Mouse (Mus musculus): ENCODE measurements around the gene Arl11. TPM values are rescaled to one million over a fixed set of nuclear protein-coding genes. Genes with fewer than 3 reads are reported as not detected.

Arl11 gene
- polyA plus RNA-seq, 1 experiment = 0.74 TPM

DNA sequence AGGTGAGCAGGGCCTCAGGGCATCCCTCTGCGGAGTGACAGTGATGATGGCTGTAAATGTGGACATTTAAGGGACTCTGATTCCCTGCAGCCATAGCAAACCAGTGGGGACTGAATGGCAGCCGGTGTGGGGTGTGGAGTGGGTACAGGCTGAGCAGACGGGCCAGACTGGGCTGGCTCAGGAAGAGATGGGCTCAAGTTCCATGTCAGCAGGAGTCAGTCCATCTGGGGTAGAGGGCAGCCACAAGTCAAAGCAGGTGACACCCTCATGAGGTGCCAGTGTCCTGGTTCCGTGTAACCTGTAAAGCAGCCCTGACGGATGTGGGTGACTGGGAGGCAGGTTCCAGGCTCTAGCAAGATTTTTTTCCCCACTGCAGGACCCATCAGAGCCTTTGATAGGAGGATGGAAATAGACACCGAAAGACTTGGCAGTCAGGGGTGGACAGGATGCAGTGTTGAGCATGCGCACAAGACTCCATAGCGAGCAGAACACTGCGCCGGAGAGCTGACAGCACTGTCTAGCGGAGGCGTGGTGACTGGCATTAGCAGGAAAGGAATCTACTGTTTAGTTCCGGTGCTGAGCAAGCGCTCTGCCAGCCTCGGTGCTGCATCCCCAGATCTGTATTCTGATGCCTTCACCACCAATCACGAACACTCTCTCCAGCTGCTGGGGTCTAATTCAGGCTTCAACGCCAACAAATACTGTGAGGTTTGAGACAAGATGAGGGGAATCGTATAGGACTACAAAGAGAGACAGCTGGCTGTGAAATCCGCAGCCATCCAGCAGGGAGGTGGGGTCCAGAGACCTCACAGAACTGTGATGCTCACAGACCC lies 18.3 kb downstream of the Arl11 start:
- Histone ChIP-seq H3K4me3 (ENCODE audit: insufficient read depth, low read depth, low read length) (no peak overlapping the region), H3K36me3 (ENCODE audit: control insufficient read depth, insufficient read depth, low read length) (no peaks in the 10 kb centered on the region), H3K27ac (ENCODE audit: insufficient read depth, low read depth, low read length) (no peak overlapping the region), H3K4me1 (ENCODE audit: control insufficient read depth, insufficient read depth, low read length) (no peaks in the 10 kb centered on the region), H3K27me3 (replicated peaks; ENCODE audit: control insufficient read depth, insufficient read depth, low read length) (no peaks in the 10 kb centered on the region)
- peak; percentile 60 for DNase-seq
- no peak for TF ChIP-seq CTCF (conservative IDR thresholded peaks at IDR 0.05; ENCODE audit: insufficient read depth, insufficient read length, low read depth, low read length)
- no peak for TF ChIP-seq POLR2A (IDR thresholded peaks at IDR 0.05; ENCODE audit: low read depth, low read length)
- 19% methylated on average over 19 of the region's 19 CpGs for WGBS

DNA sequence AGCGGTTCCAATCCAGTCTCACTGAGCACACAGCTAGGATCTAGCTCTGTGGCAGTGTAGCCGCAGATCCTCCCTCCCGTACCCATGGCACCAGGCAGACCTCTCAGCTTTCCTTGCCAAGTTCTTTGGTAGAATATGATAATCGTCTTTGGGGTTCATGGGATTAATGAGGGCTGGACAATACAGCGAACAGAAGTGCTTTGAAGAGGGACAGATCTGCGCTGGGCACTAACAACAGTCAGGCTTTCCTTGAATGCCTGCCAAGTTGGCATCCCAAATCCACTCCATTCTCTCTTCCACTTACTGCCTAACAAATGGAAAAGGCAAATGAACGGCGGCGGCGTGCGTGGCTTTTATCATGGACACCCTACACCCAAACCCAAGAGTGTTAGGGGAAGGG lies 21.0 kb downstream of the Arl11 start:
- 87% methylated on average over 11 of the region's 11 CpGs for WGBS
- TF ChIP-seq CTCF (conservative IDR thresholded peaks at IDR 0.05; ENCODE audit: insufficient read depth, insufficient read length, low read depth, low read length) (no peak), POLR2A (IDR thresholded peaks at IDR 0.05; ENCODE audit: low read depth, low read length) (no peak)
- Histone ChIP-seq H3K4me1 (ENCODE audit: control insufficient read depth, insufficient read depth, low read length) (no peaks in the 10 kb centered on the region), H3K27me3 (replicated peaks; ENCODE audit: control insufficient read depth, insufficient read depth, low read length) (no peaks in the 10 kb centered on the region), H3K36me3 (ENCODE audit: control insufficient read depth, insufficient read depth, low read length) (no peaks in the 10 kb centered on the region), H3K4me3 (ENCODE audit: insufficient read depth, low read depth, low read length) (no peak overlapping the region), H3K27ac (ENCODE audit: insufficient read depth, low read depth, low read length) (no peak overlapping the region)
- no peak for DNase-seq

DNA sequence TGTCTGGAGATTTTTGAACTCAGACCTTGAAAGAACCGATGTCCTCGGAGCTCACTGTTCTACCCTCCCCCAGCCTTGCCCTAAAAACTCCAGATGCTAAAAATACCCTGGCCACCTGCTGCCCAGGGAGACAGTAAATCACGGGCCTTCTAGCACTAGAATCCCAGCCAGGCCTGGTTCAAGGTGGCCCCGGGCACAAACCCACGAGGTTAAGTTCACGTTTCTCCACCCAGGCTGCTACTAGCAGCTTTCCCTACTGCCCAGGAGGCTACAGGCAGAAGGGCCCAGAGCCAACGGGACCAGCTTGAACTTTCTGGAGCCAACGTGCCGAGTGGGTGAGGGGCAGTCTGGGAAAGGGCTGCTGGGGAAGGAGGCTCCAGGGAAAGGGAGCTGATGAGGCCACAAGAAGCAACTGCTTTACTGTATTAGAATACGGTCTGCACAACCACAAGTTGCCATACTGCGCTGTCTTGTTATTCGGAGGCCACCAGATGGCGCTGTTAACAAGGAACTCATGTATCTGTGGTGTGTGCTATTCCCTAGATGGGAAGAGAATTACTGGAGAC lies 21.5 kb downstream of the Arl11 start:
- 8% methylated on average over 13 of the region's 13 CpGs for WGBS
- DNase-seq = peak; percentile 80
- H3K4me1 ChIP-seq (ENCODE audit: control insufficient read depth, insufficient read depth, low read length) = no peaks in the 10 kb centered on the region

GRCm38 (mm10) chr14:61339381-61339780 lies 29.8 kb downstream of the Arl11 start:
- Histone ChIP-seq H3K27ac (ENCODE audit: insufficient read depth, low read depth, low read length) (no peak overlapping the region), H3K36me3 (ENCODE audit: control insufficient read depth, insufficient read depth, low read length) (no peaks in the 10 kb centered on the region), H3K4me3 (ENCODE audit: insufficient read depth, low read depth, low read length) (no peak overlapping the region), H3K4me1 (ENCODE audit: control insufficient read depth, insufficient read depth, low read length) (no peaks in the 10 kb centered on the region), H3K27me3 (replicated peaks; ENCODE audit: control insufficient read depth, insufficient read depth, low read length) (no peaks in the 10 kb centered on the region)
- no peak for DNase-seq
- TF ChIP-seq CTCF (conservative IDR thresholded peaks at IDR 0.05; ENCODE audit: insufficient read depth, insufficient read length, low read depth, low read length) (no peak), POLR2A (IDR thresholded peaks at IDR 0.05; ENCODE audit: low read depth, low read length) (no peak)
- 81% methylated on average over 4 of the region's 4 CpGs for WGBS

More for the DNA sequence above, 21.5 kb downstream of the Arl11 start:
- Histone ChIP-seq H3K4me3 (ENCODE audit: insufficient read depth, low read depth, low read length) (no peak overlapping the region), H3K27ac (ENCODE audit: insufficient read depth, low read depth, low read length) (no peak overlapping the region), H3K36me3 (ENCODE audit: control insufficient read depth, insufficient read depth, low read length) (no peaks in the 10 kb centered on the region), H3K27me3 (replicated peaks; ENCODE audit: control insufficient read depth, insufficient read depth, low read length) (no peaks in the 10 kb centered on the region)
- TF ChIP-seq POLR2A (IDR thresholded peaks at IDR 0.05; ENCODE audit: low read depth, low read length) = no peak
- peak; percentile 93 for TF ChIP-seq CTCF (conservative IDR thresholded peaks at IDR 0.05; ENCODE audit: insufficient read depth, insufficient read length, low read depth, low read length)

- DNase-seq = no peak
- Histone ChIP-seq H3K4me3 (ENCODE audit: insufficient read depth, low read depth, low read length) (no peak overlapping the region), H3K27ac (ENCODE audit: insufficient read depth, low read depth, low read length) (no peak overlapping the region), H3K4me1 (ENCODE audit: control insufficient read depth, insufficient read depth, low read length) (no peaks in the 10 kb centered on the region), H3K36me3 (ENCODE audit: control insufficient read depth, insufficient read depth, low read length) (no peaks in the 10 kb centered on the region), H3K27me3 (replicated peaks; ENCODE audit: control insufficient read depth, insufficient read depth, low read length) (no peaks in the 10 kb centered on the region)
- WGBS = 79% methylated on average over 5 of the region's 5 CpGs
- no peak for TF ChIP-seq CTCF (conservative IDR thresholded peaks at IDR 0.05; ENCODE audit: insufficient read depth, insufficient read length, low read depth, low read length)
- TF ChIP-seq POLR2A (IDR thresholded peaks at IDR 0.05; ENCODE audit: low read depth, low read length) = no peak
Measured at GRCm38 (mm10) chr14:61344590-61344989, 35.0 kb downstream of the Arl11 start.

DNA sequence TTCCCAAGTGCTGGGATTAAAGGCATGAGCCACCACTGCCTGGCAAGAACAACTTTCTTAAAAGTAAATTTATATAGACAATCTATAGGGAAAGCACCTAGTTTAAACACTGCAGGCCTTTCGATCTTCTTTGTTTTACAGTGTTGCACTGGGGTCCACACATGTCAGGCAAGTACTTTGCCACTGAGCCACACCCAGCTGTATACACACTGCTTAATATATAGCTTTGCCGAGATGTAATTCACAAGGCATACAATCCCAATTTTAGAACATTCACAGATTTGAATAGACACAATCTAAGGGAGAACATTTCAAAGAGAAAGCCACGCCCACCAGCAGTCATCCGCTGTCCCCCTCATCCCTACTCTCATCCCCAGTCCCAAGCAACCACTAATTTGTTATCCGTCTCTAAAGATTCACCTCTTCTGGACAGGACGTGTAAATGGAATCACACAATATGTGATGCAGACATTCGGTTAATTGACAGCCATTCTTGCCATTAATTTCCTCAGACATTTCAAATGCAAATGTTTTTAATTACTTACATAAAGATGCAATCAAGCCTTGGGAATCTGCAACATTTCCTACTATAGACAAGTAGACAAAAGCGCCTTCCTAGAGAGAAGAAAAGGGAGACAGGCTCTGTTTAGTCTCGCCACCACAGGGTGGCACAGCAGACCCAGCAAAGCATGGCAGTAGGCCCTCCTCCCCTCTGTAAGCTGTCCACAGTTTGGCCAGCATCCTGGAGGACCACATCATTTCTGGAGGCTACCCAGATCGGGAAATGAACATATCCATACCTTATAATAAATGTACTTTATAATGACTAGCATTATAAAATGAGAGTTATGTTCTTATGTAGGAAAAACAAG lies 37.5 kb downstream of the Arl11 start:
- Histone ChIP-seq H3K4me3 (ENCODE audit: insufficient read depth, low read depth, low read length) (no peak overlapping the region), H3K36me3 (ENCODE audit: control insufficient read depth, insufficient read depth, low read length) (no peaks in the 10 kb centered on the region), H3K27ac (ENCODE audit: insufficient read depth, low read depth, low read length) (no peak overlapping the region), H3K27me3 (replicated peaks; ENCODE audit: control insufficient read depth, insufficient read depth, low read length) (no peaks in the 10 kb centered on the region), H3K4me1 (ENCODE audit: control insufficient read depth, insufficient read depth, low read length) (no peaks in the 10 kb centered on the region)
- 87% methylated on average over 10 of the region's 10 CpGs for WGBS
- no peak for DNase-seq
- TF ChIP-seq CTCF (conservative IDR thresholded peaks at IDR 0.05; ENCODE audit: insufficient read depth, insufficient read length, low read depth, low read length) (peak; percentile 54), POLR2A (IDR thresholded peaks at IDR 0.05; ENCODE audit: low read depth, low read length) (no peak)
